Mouse (Mus musculus): Measurements from ENCODE around the gene Eno3. TPM values are rescaled to one million over a fixed set of nuclear protein-coding genes. Genes with fewer than 3 reads are reported as not detected.

Gene Eno3
- total and polyA plus RNA-seq, 3 experiments, result 16.9 to 67.6 (median 18.3) TPM

DNA sequence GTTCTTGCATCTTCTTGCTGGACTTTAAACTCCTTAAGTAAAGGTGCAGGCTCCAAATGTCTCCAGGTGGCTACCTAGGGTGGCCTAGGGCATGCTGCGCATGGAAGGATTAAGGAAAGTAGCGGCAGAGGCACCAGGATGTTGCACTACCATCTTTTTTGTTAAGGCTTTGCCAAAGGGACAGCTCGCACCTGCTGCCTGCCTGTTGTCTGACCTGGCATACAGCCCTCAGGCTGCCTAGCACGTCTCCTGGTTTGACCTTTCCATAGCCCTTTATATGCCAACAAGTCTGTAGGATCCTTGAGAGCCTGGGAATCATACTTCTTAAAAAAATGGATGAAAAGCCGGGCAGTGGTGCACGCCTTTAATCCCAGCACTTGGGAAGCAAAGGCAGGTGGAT, 14.0 kb upstream of the Eno3 start:
- no peak for DNase-seq

DNA sequence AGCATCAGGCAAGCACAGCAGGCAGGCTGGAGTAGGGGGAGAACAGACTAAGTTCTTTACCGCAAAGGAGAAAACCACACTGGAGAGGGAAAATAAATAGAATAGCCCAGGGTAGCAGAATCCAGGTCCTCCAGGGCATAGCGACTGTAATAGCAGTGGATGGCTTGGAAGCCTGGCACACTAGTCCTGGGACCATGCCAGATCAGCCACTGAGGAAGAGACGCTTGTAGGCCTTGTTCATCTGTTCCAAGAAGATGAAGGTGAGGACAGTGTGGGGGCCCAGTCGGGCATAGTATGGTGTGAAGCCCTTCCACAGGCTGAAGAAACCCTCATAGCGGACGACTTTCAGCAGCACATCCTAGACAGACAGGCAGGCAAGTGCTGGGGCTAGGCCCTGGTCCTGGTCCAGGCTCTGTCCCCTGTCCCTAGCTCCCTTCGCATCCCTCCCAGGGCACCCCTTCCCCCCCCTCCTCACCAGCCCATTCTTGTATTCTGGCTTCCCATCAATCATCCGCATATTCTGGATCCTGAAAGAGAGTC, 12.4 kb upstream of the Eno3 start:
- DNase-seq, result no peak

DNA sequence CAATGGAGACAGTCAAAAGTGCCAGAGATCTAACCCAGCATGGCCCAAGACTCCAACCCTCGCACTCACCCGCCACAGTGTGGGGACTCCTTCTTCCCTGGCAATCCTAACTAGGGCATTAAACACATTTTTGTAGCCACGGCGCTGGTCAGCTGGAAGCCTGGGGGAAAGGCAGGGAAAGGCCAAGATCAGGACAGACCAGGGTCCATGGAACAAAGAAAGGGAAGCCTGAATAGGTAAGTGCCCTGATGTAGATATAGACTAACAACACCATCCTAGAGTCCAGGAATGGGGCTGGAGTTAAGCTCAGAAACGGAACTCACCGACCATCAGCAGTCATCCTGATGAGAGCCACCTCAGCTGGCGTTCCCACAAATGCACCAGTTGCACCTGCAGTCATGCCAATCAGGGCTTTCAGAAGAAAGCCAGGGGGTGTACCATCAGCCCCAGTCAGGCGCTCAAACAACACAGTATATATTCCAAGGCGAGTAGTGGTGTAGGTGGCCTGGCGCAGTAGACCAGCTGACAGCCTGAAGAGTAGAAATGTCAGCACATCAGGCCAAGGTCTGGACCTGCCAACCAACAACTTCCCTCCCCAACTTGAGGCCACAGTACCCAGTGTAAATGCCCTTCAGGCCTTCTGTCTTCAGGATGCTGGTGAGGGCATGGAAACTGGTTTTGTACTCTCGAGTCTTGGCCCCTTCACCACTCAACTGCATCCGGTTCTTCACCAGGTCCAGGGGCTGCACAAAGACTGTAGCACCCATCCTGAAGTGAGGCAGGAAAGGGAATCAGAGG, 11.3 kb upstream of the Eno3 start:
- DNase-seq, result no peak

DNA sequence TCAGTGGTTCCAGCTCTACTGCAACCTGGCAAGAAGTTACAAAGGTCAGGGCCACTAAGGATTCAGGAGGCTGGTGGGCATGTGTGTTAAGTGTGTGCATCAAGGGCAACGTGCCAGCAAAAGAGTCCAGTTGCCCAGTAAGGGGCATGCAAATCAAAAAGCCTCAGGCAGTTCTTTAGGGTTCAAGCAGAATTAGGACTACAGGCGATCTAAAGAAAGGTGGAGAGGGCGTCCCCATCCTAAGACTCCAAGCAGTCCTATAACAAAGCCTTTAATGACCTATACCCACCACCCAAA, 10.8 kb upstream of the Eno3 start:
- DNase-seq, result no peak

DNA sequence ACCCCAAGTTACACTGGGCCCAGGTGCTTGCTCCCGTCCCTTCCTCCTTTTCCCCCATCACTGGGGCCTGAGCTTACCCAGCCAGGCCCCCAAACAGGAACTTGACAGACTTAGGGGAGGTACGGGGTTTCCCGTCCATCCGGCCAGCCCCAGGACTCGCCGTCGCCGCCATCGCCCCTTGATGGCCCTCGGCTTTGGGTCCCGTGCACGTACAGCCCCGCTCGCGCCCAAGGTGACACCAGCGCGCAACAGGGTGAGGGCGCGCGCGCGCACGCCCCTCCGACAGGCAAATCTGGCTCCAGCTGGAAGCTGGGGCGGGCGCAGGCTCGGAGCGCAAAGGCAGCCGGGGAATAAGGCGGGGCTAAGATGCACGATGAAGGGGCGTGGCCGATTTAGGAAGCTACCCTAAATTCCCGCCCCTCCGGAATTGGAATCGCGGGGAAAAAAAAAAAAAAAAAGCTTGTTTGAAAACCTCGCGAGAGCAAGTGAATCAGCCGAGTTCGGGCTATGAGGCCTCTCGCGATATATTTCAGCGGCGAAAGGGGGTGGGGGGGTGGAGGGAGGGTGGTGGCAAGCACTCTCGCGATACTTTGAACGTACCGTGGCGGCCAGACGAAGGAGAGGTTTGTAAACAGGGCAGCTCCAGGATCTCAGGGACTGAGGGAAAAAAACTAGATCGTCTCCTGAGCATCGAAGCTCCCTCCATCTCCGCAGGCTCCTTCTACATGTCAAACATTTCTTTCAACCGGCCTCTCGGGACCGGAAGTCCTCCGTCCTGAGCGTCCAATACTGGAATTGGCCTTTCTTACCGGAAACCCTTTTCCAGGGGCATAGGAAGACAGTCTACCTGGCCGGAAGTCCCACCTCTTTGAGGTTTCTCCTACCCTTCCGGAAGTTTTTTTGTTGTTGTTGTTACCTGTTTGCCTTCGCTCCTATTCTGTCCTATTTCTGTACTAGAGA, 10.0 kb upstream of the Eno3 start, which contains the start of the genes Rnf167 and Slc25a11:
TSS of gene Rnf167 (plus strand) at position 545 of the 960 bp plus-strand sequence.
TSS of gene Slc25a11 (minus strand) at position 789 of the 960 bp plus-strand sequence.
- DNase-seq, result peak; percentile 97

DNA sequence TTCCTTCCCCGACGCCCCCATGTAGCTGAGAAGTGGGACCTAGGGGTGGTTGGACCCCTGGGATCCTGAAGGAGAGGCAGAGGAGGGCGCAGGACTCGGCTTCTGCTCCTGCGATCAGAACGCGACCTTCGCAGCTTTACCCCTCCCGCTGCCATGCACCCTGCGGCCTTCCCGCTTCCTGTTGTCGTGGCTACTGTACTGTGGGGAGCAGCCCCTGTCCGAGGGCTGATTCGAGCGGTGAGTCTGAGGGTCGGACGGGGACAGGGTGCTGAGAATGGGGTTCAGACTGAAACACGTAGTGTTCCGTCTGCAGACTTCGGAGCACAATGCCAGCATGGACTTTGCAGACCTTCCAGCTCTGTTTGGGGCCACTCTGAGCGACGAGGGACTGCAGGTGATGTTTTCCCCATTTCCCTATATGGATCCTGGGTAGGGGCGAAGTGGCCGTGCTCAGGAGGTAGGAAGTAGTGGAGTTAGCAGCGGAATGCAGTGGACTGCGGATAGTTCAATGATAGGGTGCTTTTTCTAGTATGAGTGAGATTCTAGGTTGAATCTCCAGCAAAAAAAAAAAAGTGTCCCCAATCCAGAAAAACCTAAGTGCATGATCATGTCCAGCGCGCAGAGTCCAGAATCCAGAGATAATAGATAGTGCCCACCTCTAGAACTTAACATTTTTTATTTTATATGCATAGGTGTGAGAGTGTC, 9.1 kb upstream of the Eno3 start:
- peak; percentile 64 for DNase-seq

DNA sequence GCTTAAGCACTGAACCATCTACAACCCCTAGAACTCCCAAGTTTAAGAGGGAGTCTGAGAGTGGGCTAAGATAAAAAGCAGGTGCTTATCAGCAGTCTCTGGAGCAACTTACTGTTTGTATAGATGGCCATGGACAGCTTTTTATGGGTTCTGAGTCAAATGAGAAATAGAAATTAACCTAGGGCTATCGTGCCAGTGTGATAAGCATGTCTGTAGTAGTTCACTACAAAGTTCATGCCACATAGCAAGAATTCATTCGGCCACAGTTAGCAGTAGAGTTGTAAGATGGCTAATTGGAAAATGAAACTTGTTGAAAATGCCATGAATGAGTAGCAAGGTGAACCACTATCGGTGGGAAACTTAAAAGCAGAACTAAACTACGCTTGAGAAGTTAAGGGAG, 8.5 kb upstream of the Eno3 start:
- DNase-seq, result no peak

DNA sequence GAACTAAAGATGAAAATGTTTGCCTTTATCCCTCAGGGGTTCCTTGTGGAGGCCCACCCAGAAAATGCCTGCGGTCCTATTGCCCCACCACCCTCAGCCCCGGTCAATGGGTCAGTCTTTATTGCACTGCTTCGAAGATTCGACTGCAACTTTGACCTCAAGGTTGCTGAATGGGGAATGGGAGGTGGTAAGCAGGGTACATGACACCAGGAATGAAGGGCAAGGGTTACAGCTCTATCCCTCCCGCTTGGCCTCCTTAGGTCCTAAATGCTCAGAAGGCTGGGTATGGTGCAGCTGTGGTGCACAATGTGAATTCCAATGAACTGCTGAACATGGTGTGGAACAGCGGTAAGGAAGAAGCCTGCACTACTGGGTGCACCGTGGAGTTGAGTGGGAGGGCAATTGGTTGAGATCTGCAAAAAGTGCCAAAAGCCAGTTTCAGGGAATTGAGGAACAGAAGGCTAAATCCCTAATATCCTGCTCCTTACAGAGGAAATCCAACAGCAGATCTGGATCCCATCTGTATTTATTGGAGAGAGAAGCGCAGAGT, 7.7 kb upstream of the Eno3 start:
- DNase-seq, result no peak

DNA sequence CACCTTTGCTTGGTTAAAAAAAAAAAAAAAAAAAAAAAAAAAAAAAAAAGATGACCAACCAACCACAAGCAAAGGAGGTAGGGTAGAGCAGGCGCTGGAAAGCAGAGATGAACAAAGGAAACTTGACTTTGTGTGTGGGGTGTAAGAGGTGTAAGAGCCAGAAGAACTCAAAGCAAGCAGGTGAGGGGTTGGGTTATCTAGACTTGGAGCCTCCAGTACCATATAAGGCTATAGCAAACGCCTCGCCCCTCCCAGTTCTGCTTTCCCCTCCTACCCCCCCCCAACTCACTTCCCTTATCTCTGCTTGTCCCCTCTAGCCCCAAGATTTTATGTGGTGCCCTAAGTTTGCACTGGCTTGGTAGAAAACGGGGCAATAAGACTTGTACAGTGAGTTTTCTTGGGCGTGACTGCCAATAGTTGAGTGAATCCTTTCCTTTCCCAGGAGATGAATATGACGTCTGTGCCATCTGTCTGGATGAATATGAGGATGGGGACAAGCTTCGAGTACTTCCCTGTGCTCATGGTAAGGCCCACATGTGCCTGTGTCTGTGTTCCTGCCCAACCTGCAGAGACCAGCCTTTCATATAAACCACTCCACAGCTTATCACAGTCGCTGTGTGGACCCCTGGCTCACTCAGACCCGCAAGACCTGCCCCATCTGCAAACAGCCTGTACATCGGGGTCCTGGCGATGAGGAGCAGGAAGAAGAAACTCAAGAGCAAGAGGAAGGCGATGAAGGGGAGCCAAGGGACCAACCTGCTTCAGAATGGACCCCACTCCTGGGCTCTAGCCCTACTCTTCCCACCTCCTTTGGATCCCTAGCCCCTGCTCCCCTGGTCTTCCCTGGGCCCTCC, 6.5 kb upstream of the Eno3 start:
- no peak for DNase-seq

DNA sequence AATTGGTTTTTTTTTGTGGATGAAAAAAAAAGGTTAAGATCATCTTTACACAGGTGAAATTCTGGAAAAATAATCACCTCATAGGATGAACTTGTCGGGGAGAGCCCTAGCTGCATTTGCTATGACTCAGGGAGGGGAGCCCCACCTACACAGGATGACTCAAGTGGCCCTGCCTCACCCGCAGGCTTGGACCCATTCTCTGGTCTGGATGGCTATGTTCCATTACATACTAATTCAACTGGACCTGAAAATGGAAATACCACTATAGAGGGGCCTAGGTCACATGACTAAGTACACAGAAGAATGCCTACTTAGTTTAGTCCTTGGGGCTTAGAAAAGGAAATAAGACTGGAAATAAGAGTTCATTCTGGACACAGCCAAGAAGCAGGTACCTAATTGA, 5.6 kb upstream of the Eno3 start:
- peak; percentile 84 for DNase-seq

DNA sequence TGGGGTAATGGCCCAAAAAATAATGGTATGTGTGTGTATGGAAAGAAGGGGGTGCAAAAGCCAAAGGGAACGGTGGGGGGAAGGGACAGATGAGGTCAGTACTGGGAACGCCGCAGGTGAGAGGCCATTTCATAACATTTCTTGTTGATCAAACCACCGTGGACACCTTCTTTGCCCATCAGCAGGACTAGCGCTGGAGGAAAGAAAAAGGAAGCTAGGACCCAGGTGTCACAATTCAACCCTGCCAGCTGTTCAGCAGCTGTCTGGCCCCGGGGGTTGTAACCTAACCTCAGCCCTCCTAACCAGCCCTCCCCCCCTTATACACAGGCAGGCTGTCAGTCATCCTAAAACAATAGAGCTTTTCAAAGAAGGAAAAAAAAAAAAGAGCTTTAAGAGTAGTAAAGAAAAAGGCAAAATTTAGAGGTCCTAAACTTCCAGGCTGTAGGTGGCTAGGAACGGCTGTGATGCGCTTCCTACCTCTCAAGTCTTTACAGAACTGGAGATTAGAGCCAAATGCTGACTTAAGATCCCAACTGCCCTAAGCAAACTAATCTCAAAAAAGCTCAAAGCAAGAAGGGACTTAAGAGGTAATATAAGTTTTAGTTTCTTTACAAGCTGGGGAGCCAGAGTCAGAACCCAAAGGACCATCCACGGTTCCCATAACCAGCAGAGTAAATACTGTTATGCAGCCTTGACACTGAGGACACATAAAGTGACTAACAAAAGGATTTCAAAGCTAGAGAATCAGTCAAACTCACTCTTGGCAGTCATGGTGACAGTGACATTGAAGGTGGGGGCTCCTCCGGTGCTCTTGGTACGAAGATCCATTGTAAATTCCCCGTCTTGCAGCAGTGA, 4.7 kb upstream of the Eno3 start:
- DNase-seq, result peak; percentile 65

DNA sequence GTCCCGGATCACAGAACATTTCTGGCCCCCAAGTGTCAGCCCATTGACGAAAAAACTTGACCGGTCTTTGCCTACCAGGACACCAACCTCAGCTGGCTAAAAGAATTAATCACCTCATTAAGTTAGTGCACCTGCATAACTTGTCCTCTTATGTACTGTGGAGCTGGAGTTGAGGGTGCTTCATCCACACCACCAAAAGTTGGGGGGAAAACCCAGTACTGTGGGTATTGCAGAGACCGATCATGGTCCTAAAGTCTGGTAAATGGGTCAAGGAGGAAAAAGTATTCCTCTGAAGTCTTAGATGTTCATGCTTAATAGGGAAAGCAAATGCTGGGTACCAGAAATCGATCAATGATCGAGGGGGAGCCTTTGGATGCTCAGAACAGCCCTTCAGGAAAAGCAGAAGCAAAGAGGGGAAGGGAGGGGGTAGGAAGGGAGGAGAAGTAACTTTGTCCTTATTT, 4.1 kb upstream of the Eno3 start:
- no peak for DNase-seq

DNA sequence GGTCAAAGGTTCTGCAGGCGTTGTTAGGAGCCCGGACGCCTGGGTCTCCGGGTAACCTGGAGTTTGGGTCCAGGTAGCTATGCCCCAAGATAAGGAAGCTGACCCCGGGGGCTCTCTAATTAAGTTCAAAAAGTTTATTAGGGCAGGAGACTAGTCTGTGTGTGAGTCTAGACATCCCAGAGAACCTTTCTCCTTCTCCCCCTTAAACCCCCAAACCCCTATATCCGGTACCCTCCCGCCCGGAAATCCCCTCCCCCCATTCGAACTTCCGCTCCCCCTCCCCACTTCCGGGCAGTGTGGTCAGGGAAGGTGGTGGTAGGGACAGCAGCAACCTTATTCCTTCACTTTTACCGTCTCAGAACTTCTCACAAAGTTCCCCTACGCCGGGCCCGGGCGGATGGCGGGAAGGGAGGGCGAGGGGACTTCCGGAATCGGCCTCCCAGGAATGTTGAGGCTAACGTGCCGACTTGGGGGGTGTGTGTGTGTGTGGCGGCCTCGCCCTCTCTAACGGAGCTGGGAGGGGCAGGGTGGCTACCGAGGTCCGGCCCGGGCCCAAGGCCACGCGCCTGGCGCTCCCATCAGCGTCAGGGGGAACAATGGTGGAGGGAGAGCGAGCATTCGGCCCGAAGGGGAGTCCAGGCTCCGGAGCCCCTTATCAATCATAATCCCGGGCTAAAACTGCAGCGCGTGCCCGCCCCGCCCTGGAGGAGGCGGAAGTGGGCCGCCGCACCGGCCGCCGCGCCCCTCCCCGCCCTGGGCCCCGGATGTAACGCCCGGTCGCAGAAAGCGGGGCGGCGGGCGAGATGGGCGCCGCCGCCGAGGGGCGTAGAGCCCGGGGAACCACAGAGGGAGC, 3.4 kb upstream of the Eno3 start:
- DNase-seq, result peak; percentile 84

DNA sequence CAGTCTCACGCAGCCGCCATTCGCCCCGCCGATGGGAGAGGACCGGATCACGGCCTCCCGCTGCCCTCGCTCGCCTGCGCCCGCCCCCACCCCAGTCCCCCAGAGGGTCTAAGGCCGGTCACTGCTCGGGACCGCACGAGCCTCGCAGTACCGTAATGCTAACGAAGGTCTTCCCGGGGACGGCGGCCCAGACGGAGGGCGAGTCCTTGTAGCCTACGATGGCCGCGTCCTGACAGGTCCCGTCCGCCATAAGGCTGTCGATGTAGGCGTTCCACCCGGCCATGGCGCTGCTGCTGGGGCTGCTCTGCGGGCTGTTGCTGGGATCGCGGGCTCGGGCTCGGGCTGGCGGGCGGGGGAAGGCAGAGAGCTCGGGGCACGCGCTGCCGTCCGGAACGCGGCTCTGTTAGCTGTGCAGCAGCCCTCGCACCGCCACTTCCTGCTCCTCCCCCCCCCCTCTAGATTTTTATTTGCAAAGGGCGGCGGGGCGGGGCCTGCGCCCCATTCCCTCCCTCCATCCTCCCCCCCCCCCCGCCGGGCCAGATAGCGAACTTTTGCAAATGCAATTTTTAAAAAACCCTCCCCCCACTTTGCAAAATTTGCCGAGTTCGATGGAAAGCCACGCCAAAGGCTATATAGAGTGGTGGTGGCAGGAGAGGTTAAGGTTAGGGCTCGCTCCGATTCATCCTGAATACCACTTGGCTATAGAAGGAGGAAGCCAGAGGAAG, 2.6 kb upstream of the Eno3 start, which contains the start of gene Pfn1:
TSS of gene Pfn1 (minus strand) at position 447 of the 725 bp plus-strand sequence.
- peak; percentile 87 for DNase-seq

DNA sequence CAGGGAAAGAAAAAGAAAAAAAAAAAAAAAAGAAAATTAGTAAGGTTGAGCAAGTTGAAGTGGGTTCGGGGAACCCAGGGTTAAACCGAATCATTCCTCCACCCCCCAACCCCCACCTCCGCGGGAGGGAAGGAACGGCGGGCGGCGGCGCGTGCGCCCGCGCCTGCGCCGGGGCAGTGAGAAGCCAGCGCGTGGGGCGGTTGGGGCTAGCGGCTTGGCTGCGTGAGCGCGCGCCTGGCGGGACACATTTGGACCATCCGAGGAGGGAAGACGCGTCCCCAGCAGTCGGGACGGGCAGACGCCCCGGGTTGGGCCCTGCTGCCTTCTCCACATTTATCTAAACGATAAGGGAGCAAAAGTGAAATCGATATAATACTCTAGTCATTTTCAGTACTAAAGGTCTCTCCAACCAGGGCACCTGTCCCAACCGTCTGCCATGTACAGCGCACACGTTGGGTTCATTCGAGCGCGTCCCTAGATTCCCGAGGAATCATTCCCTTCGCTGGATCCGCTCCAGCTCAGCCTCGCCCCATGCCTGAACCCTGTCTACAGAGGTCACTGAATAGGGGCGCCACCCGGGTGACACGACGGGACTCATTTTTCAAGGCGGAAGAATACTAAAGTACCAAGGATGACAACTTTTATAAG, 2.0 kb upstream of the Eno3 start:
- DNase-seq, result peak; percentile 93

DNA sequence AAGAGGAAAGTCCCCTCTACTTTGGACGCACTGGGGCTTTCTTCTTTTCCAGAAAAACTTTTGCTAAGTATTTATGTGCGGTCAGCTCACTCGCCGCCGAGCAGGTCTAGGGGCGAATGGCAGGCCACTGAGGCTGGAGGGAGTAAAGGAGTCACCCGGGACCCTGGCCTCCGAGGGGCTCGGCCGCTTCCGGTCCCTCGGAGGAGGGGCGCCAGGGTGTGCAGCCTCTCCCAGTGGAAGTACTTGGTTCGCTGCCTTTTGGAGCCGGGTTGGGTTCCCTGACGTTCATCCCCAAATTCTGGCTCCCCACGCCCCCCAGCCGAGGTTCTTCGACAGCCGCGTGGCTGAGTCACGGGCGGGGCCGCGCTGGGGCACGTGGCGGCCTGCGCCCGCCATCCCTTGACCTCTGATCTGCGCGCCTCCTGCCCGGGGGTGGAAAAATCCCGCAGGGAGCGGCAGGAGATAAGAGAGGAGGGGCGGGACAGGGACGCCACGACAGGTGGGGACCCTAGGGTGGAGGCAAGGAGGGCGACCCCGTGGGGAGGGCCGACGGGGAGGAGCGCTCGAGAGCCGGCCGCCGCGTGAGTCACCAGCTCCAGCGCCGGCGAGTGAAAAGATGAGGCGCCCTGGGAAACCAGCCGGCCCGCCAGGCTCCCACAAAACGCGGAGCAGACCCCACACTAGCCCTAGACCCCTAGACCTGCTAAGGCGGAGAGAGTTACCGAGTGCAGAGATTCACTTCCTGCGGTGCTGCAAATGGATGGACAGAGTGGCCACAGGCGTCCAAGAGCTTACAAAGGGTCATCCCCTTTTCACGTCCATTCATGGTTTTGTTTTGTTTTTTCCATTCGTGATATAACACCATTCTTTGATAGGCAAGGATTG, 1.2 kb upstream of the Eno3 start:
- DNase-seq, result peak; percentile 90
